Mouse (Mus musculus) limb, embryonic 14.5 days (tissue): ENCODE measurements at regions not wholly inside any gene's neighbourhood (a gene's known extent, or its start where the extent isn't known, plus 50 kb on each side); places are given as distances from the start of the nearest gene placed in this dataset.

ENCODE experiments used
- ATAC-seq: fragments of 200-750 bp; cut with Nextera tagmentation; 2 replicates; pipeline ENCODE4 v1.8.0; 2017; ENCODE audit warnings: low read depth, moderate number of reproducible peaks, moderate TSS enrichment; ENCODE audit not compliant: low FRiP score
- DNase-seq: peaks from one replicate; pipeline ENCODE4 v3.0.0-alpha.2; 2015; ENCODE audit warnings: low spot score
- H3K27ac ChIP-seq: fragments of 300-500 bp; sonication (generic); replicated peaks from 2 replicates; pipeline ENCODE4 v1.5.1; 2014; ENCODE audit warnings: low read depth, mild to moderate bottlenecking, low read length, moderate library complexity, mixed read lengths
- H3K27me3 ChIP-seq: fragments of 300-500 bp; sonication (generic); 2 replicates; pipeline ENCODE4 v1.6.1; 2014; ENCODE audit warnings: low read length, mixed read lengths; ENCODE audit not compliant: control insufficient read depth, insufficient read depth
- H3K36me3 ChIP-seq: fragments of 300-500 bp; sonication (generic); 2 replicates; pipeline ENCODE4 v1.6.1; 2014; ENCODE audit warnings: mild to moderate bottlenecking, low read length, moderate library complexity, mixed read lengths; ENCODE audit not compliant: control insufficient read depth, insufficient read depth
- H3K4me1 ChIP-seq: fragments of 300-500 bp; sonication (generic); 2 replicates; pipeline ENCODE4 v1.6.1; 2014; ENCODE audit warnings: antibody characterized with exemption, low read length, mixed read lengths; ENCODE audit not compliant: control insufficient read depth, insufficient read depth
- H3K4me2 ChIP-seq: fragments of 300-500 bp; sonication (generic); replicated peaks from 2 replicates; pipeline ENCODE4 v1.6.1; 2014; ENCODE audit warnings: low read depth, mild to moderate bottlenecking, low read length, moderate library complexity; ENCODE audit not compliant: severe bottlenecking
- H3K4me3 ChIP-seq: fragments of 300-500 bp; sonication (generic); replicated peaks from 2 replicates; pipeline ENCODE4 v1.5.1; 2014; ENCODE audit warnings: low read length
- H3K9ac ChIP-seq: fragments of 300-500 bp; sonication (generic); 2 replicates; pipeline ENCODE4 v1.6.1; 2014; ENCODE audit warnings: mild to moderate bottlenecking, low read depth, low read length, moderate library complexity; ENCODE audit not compliant: severe bottlenecking
- H3K9me3 ChIP-seq: fragments of 300-500 bp; sonication (generic); 2 replicates; pipeline ENCODE4 v1.6.1; 2016; ENCODE audit warnings: low read length; ENCODE audit not compliant: control insufficient read depth
- POLR2A ChIP-seq: fragments of 200-500 bp; IDR thresholded peaks from 2 replicates; pipeline ENCODE4 v1.8.0; 2012; ENCODE audit warnings: inconsistent platforms, mild to moderate bottlenecking, moderate library complexity, borderline replicate concordance; ENCODE audit not compliant: insufficient read depth, insufficient read length; ENCODE audit errors: extremely low read depth
- WGBS: fragments of 180-500 bp; shearing (Covaris S2); extraction: QIAGEN DNeasy Blood & Tissue Kit; methylation state at CpG from one replicate; pipeline ENCODE4 v1.1.7; 2014; 5-methylcytosine and 5-hydroxymethylcytosine counted together

- Histone ChIP-seq H3K4me1 (no peaks in the 10 kb centered on the region), H3K27me3 (no peaks in the 10 kb centered on the region), H3K36me3 (no peaks in the 10 kb centered on the region), H3K27ac (no peak overlapping the region), H3K4me3 (no peak overlapping the region), H3K9me3 (peaks cover 4% of the 10 kb centered on the region; the same call in 1 of the 2 replicates), H3K4me2 (no peak overlapping the region), H3K9ac (no peak overlapping the region)
- WGBS = 64% methylated on average over 17 of the region's 17 CpGs
- DNase-seq (no peak), ATAC-seq (no peak)
- TF ChIP-seq POLR2A = no peak
Measured at GRCm38 (mm10) chr9:115476205-115476604, 166.0 kb upstream of the Stt3b start.

DNA sequence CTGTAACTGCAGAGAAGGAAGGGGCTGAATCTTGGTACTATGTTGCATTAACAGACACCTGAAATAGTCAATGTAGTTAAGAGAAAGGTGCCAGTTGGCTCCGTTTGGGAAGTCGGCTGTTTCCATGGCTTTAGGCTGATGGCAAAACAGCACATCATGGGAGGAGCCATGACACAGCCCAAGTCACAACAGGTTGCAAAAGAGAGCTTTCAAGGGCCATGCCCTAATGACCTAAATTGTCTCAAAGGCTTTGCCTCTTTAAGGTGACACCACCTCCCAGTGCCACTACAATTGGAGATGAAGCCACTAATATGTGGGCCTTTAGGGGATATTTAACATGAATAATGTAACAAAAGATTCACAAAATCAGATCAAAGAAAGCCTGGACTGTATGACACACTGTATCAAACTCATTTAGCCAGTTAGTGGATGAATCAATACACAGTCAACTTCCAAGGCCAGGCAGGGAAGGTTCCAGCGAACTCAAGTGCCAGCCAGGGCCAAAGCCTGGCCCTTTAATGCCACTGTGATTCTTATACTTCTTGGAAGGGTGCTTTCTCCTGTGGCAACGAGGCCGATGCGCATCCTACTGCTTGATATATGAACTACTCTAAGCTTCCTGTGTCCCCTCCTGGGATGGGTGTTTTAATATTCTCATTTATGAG, 167.5 kb upstream of the Stt3b start:
- Histone ChIP-seq H3K9ac (no peak overlapping the region), H3K27me3 (no peaks in the 10 kb centered on the region), H3K4me3 (no peak overlapping the region), H3K27ac (no peak overlapping the region), H3K9me3 (peaks cover 4% of the 10 kb centered on the region; the same call in 1 of the 2 replicates), H3K4me2 (no peak overlapping the region), H3K36me3 (no peaks in the 10 kb centered on the region), H3K4me1 (no peaks in the 10 kb centered on the region)
- WGBS = 80% methylated on average over 6 of the region's 6 CpGs
- TF ChIP-seq POLR2A = no peak
- DNase-seq (no peak), ATAC-seq (no peak)

GRCm38 (mm10) chr9:115478946-115479345, 168.7 kb upstream of the Stt3b start:
- ATAC-seq (no peak), DNase-seq (no peak)
- Histone ChIP-seq H3K4me3 (no peak overlapping the region), H3K4me1 (no peaks in the 10 kb centered on the region), H3K9me3 (peaks cover 4% of the 10 kb centered on the region; the same call in 1 of the 2 replicates), H3K9ac (no peak overlapping the region), H3K27ac (no peak overlapping the region), H3K4me2 (no peak overlapping the region), H3K27me3 (no peaks in the 10 kb centered on the region), H3K36me3 (no peaks in the 10 kb centered on the region)
- TF ChIP-seq POLR2A = no peak
- 73% methylated on average over 3 of the region's 3 CpGs for WGBS

GRCm38 (mm10) chr9:115481176-115481575, 171.0 kb upstream of the Stt3b start:
- ATAC-seq (no peak), DNase-seq (no peak)
- Histone ChIP-seq H3K4me3 (no peak overlapping the region), H3K27me3 (no peaks in the 10 kb centered on the region), H3K4me2 (no peak overlapping the region), H3K27ac (no peak overlapping the region), H3K4me1 (no peaks in the 10 kb centered on the region), H3K9me3 (no peaks in the 10 kb centered on the region), H3K36me3 (no peaks in the 10 kb centered on the region), H3K9ac (no peak overlapping the region)
- 78% methylated on average over 5 of the region's 5 CpGs for WGBS
- no peak for TF ChIP-seq POLR2A

- DNase-seq (no peak), ATAC-seq (no peak)
- H3K4me2 ChIP-seq = no peak overlapping the region
- H3K27ac ChIP-seq = no peak overlapping the region
- H3K36me3 ChIP-seq = no peaks in the 10 kb centered on the region
- TF ChIP-seq POLR2A = no peak
- H3K27me3 ChIP-seq = no peaks in the 10 kb centered on the region
- no peak overlapping the region for H3K4me3 ChIP-seq
- H3K9ac ChIP-seq = no peak overlapping the region
- H3K4me1 ChIP-seq = no peaks in the 10 kb centered on the region
- H3K9me3 ChIP-seq = no peaks in the 10 kb centered on the region
- 81% methylated on average over 7 of the region's 7 CpGs for WGBS
Measured at GRCm38 (mm10) chr9:115483024-115483423, 172.8 kb upstream of the Stt3b start.
